Mouse (Mus musculus): ENCODE results near the gene Washc1.

Gene Washc1

DNA sequence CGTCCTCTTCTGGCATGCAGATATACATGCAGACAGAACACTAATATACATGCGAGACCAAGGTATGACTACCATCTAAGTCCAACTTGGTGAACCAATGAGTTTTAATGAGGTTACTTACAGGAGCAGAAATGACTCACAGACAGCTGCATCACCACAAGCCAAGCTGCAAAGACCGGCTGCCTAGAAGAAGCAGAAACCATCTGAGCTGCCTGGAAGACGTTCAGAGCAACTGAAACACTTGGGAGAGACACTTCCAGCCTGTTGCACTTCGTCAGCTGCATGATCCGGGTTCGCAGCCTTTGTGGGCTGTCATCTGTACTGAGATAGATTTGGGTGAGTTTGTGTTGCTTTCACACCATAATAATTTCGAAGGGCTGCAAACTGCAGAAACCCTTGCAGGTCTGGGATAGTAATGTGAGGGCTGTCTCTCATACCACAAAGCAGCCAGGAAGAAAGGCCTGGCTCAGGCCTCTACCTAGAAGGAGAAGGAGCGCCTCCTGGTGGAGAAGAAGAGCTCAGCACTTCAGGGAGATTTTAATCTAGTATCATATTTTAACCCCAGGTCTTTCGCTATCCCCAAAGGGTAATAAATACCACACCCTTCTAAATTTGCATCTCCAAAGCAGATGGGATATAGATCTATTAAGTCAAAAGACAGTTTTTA is 4.6 kb upstream of the Washc1 start:
- Histone ChIP-seq H3K36me3 (ENCODE audit: insufficient read depth, low read length) (no peaks in the 10 kb centered on the region), H3K9me3 (ENCODE audit: low read length) (no peaks in the 10 kb centered on the region), H3K4me1 (replicated peaks; ENCODE audit: low read depth, low read length) (peaks cover 87% of the 10 kb centered on the region), H3K27me3 (ENCODE audit: insufficient read depth, low read length) (no peaks in the 10 kb centered on the region), H3K4me3 (replicated peaks; ENCODE audit: low read length) (no peak overlapping the region)
- TF ChIP-seq POU5F1 (IDR thresholded peaks at IDR 0.05; ENCODE audit: borderline replicate concordance, low read length) (no peak), NANOG (IDR thresholded peaks at IDR 0.05; ENCODE audit: borderline replicate concordance, low read length) (no peak), CTCF (conservative IDR thresholded peaks at IDR 0.05; ENCODE audit: low read length) (peak; percentile 98)

DNA sequence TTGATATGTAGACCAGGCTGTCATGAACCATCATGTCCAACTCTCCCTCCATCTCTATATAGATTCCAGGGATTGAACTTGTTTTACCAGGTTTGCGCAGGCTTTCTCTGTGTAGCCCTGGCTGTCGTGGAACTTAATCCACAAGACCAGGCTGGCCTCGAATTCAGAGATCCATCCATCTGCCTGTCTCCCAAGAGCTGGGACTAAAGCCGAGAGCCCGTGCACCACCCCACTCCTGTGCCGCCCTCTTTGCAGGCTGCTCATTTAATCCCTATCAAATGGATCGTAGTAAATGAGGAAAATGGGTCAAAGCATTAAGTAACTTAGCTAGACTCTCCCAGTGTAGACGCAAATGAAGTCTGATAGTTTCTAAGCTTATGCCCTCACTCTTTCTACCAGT is 3.9 kb upstream of the Washc1 start:
- Histone ChIP-seq H3K4me3 (replicated peaks; ENCODE audit: low read length) (peak overlapping the region; percentile 32; the same call in 1 of the 2 replicates), H3K4me1 (replicated peaks; ENCODE audit: low read depth, low read length) (peaks cover 86% of the 10 kb centered on the region), H3K27me3 (ENCODE audit: insufficient read depth, low read length) (no peaks in the 10 kb centered on the region), H3K36me3 (ENCODE audit: insufficient read depth, low read length) (no peaks in the 10 kb centered on the region), H3K9me3 (ENCODE audit: low read length) (no peaks in the 10 kb centered on the region)
- TF ChIP-seq POU5F1 (IDR thresholded peaks at IDR 0.05; ENCODE audit: borderline replicate concordance, low read length) = no peak
- no peak; the same call in 1 of the 2 replicates for TF ChIP-seq CTCF (conservative IDR thresholded peaks at IDR 0.05; ENCODE audit: low read length)
- no peak for TF ChIP-seq NANOG (IDR thresholded peaks at IDR 0.05; ENCODE audit: borderline replicate concordance, low read length)

DNA sequence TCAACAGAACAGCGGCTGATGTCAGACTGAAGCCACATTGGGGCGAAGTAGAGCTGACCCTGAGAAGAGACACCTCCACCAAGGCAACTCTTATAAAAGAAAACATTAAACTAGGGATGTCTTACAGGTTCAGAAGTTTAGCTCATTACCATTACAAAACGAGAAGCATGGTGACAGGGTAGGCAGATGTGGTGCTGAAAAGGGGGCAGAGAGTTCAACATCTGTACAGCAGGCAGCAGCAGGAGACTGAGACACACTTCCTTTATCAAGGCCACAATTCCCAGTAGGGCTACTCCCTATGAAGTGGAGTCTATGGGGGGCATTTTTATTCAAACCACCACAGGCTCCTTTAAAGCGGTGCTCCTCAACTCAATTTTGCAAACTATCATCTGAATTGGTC is 3.1 kb upstream of the Washc1 start:
- no peak for TF ChIP-seq CTCF (conservative IDR thresholded peaks at IDR 0.05; ENCODE audit: low read length)
- TF ChIP-seq NANOG (IDR thresholded peaks at IDR 0.05; ENCODE audit: borderline replicate concordance, low read length) = no peak
- TF ChIP-seq POU5F1 (IDR thresholded peaks at IDR 0.05; ENCODE audit: borderline replicate concordance, low read length) = no peak
- Histone ChIP-seq H3K9me3 (ENCODE audit: low read length) (no peaks in the 10 kb centered on the region), H3K4me3 (replicated peaks; ENCODE audit: low read length) (peak overlapping the region; percentile 32; the same call in 1 of the 2 replicates), H3K27me3 (ENCODE audit: insufficient read depth, low read length) (no peaks in the 10 kb centered on the region), H3K36me3 (ENCODE audit: insufficient read depth, low read length) (no peaks in the 10 kb centered on the region), H3K4me1 (replicated peaks; ENCODE audit: low read depth, low read length) (peaks cover 82% of the 10 kb centered on the region)

DNA sequence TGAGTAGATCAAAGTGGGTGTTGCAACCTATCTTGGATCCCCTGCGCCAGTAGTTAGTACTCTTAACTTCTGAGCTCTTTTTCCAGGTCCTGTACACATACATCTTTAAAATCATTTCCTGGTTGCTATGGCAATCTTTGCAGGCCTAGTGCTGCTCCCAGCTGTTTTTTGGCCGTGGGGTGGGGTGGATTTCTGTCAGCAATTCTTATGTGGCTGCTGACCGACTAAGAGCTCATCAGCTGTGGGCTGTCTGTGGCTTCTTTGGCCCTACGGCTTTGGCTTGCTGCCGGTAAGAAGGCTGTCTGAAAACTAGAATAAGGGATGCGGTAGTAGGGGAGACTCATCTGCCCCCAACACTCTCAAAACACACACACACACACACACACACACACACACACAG is 599 bp upstream of the Washc1 start:
- Histone ChIP-seq H3K4me3 (replicated peaks; ENCODE audit: low read length) (peak overlapping the region; percentile 93), H3K9me3 (ENCODE audit: low read length) (no peaks in the 10 kb centered on the region), H3K27me3 (ENCODE audit: insufficient read depth, low read length) (no peaks in the 10 kb centered on the region), H3K36me3 (ENCODE audit: insufficient read depth, low read length) (peaks cover 24% of the 10 kb centered on the region), H3K4me1 (replicated peaks; ENCODE audit: low read depth, low read length) (peaks cover 67% of the 10 kb centered on the region)
- TF ChIP-seq CTCF (conservative IDR thresholded peaks at IDR 0.05; ENCODE audit: low read length) (no peak), NANOG (IDR thresholded peaks at IDR 0.05; ENCODE audit: borderline replicate concordance, low read length) (no peak), POU5F1 (IDR thresholded peaks at IDR 0.05; ENCODE audit: borderline replicate concordance, low read length) (no peak)

DNA sequence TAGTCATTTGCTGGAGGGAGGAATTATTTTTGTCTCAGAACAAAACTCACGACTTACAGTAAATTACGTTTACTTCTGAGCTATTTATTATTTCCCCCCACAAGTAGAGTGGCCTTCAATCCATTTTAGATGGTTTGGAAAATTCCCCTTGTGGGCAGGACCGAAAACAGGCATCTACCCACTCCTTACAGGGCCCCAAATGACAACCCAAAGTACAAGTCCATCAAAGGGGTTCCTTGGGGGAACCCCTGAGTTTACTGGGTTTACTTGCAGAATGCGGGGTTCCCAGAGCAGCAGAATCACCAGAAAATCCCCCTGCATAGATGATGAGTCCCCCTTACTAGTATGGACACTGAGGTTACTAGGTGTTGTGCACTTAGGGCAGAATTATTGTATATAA is 821 bp downstream of the Washc1 start:
- TF ChIP-seq NANOG (IDR thresholded peaks at IDR 0.05; ENCODE audit: borderline replicate concordance, low read length) (no peak), CTCF (conservative IDR thresholded peaks at IDR 0.05; ENCODE audit: low read length) (no peak), POU5F1 (IDR thresholded peaks at IDR 0.05; ENCODE audit: borderline replicate concordance, low read length) (no peak)
- Histone ChIP-seq H3K9me3 (ENCODE audit: low read length) (no peaks in the 10 kb centered on the region), H3K4me1 (replicated peaks; ENCODE audit: low read depth, low read length) (peaks cover 66% of the 10 kb centered on the region), H3K36me3 (ENCODE audit: insufficient read depth, low read length) (peaks cover 38% of the 10 kb centered on the region), H3K27me3 (ENCODE audit: insufficient read depth, low read length) (no peaks in the 10 kb centered on the region), H3K4me3 (replicated peaks; ENCODE audit: low read length) (peak overlapping the region; percentile 93)

DNA sequence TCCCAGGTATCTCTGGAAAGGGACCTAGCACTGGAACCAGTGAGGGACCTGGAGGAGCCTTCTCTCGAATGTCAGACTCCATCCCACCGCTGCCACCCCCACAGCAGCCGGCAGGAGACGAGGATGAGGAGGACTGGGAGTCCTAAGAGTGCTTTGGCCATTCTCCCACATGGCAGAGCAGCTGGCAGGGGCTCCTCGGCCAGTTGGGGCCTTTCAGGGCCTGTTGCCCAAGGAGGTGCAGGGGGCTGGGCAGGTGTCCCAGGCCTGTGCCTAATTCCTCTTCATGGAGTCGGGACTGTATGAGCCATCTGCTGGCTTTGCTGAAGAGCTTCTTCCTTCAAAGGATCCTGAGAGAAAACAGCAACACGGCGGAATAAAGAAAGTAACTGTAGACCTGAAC is 7.6 kb downstream of the Washc1 start:
- Histone ChIP-seq H3K4me3 (replicated peaks; ENCODE audit: low read length) (no peak overlapping the region), H3K9me3 (ENCODE audit: low read length) (no peaks in the 10 kb centered on the region), H3K4me1 (replicated peaks; ENCODE audit: low read depth, low read length) (peaks cover 18% of the 10 kb centered on the region; the same call in 1 of the 2 replicates), H3K27me3 (ENCODE audit: insufficient read depth, low read length) (no peaks in the 10 kb centered on the region), H3K36me3 (ENCODE audit: insufficient read depth, low read length) (peaks cover 67% of the 10 kb centered on the region)
- TF ChIP-seq POU5F1 (IDR thresholded peaks at IDR 0.05; ENCODE audit: borderline replicate concordance, low read length) = no peak
- TF ChIP-seq NANOG (IDR thresholded peaks at IDR 0.05; ENCODE audit: borderline replicate concordance, low read length) = no peak
- TF ChIP-seq CTCF (conservative IDR thresholded peaks at IDR 0.05; ENCODE audit: low read length) = no peak

DNA sequence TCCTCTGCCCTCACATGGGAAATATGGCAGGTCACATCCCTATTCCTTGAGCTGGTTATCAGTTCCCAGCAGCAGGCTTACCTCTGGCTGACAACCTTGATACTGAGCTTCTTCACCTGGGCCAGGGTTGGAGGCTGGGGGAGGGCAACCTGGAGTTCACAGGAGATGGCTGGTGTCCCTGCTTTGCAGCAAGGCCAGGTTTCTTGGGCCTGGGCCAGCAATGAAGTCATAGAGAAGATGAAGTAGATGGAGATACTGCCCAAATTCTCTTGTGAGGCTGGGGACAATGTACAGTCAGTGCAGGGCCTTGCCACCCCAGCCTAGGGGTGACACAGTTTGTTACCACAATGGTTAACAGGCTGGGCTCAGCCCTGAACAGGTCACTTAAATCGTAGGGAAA is 9.4 kb downstream of the Washc1 start:
- no peaks in the 10 kb centered on the region for H3K27me3 ChIP-seq (ENCODE audit: insufficient read depth, low read length)
- H3K36me3 ChIP-seq (ENCODE audit: insufficient read depth, low read length) = peaks cover 50% of the 10 kb centered on the region
- no peaks in the 10 kb centered on the region for H3K9me3 ChIP-seq (ENCODE audit: low read length)
- TF ChIP-seq NANOG (IDR thresholded peaks at IDR 0.05; ENCODE audit: borderline replicate concordance, low read length) (no peak), CTCF (conservative IDR thresholded peaks at IDR 0.05; ENCODE audit: low read length) (no peak), POU5F1 (IDR thresholded peaks at IDR 0.05; ENCODE audit: borderline replicate concordance, low read length) (no peak)
- no peak overlapping the region for H3K4me3 ChIP-seq (replicated peaks; ENCODE audit: low read length)
- peaks cover 32% of the 10 kb centered on the region for H3K4me1 ChIP-seq (replicated peaks; ENCODE audit: low read depth, low read length)

DNA sequence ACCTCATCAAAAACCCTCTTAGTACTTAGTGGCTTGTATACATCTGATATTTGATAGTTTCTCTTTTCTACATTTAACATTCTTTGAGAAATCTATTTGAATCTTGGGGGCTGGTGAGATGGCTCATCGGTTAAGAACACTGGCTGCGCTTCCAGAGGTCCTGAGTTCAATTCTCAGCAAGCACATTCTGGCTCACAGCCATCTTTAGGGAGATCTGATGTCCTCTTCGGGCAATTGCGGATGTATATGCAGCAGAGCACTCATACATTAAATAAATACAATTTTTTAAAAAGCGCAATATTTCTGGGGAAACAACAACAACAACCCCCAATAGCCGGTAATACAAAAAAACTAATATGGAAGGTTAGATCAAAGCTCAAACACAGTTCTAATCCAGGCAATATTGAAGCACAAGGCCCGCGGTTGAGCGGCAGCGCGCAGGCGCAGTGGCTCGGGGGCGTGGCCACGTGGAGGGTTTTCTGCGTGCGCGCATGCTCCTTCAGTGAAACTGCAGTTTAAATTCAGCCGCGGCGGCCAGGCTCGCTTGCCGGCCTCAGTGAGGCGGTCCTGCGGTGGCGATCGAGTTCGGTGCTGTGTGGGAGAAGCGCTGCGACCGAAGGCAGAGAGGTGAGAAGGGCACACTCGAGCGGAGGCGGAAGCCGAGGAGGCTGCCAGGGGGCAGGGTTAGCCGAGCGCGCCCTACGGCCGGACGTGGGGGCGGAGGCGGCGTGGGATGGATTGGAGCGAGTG is 11.9 kb downstream of the Washc1 start, which contains the start of gene Ddx11:
Ddx11 (plus strand) TSS at position 455 of the 750 bp plus-strand sequence.
- no peak for TF ChIP-seq POU5F1 (IDR thresholded peaks at IDR 0.05; ENCODE audit: borderline replicate concordance, low read length)
- no peak for TF ChIP-seq CTCF (conservative IDR thresholded peaks at IDR 0.05; ENCODE audit: low read length)
- TF ChIP-seq NANOG (IDR thresholded peaks at IDR 0.05; ENCODE audit: borderline replicate concordance, low read length) = no peak

More for the DNA sequence above, 11.9 kb downstream of the Washc1 start, which contains the start of gene Ddx11:
- Histone ChIP-seq H3K4me3 (replicated peaks; ENCODE audit: low read length) (peak within 1 kb of the TSS; percentile 95), H3K27me3 (ENCODE audit: insufficient read depth, low read length) (no peaks in the 10 kb centered on the region), H3K36me3 (ENCODE audit: insufficient read depth, low read length) (peaks cover 47% of the 10 kb centered on the region), H3K9me3 (ENCODE audit: low read length) (no peaks in the 10 kb centered on the region; the same call in 1 of the 2 replicates), H3K4me1 (replicated peaks; ENCODE audit: low read depth, low read length) (peaks cover 37% of the 10 kb centered on the region)

All from E14TG2a.4 (cell line).